Mouse (Mus musculus) limb, embryonic 14.5 days (tissue): ENCODE results near the gene Krt12. TPM values are rescaled to one million over a fixed set of nuclear protein-coding genes. Genes with fewer than 3 reads are reported as not detected.

ENCODE experiments used
- ATAC-seq: fragments of 200-750 bp; cut with Nextera tagmentation; 2 replicates; pipeline ENCODE4 v1.8.0; 2017; ENCODE audit warnings: low read depth, moderate number of reproducible peaks, moderate TSS enrichment; ENCODE audit not compliant: low FRiP score
- DNase-seq: peaks from one replicate; pipeline ENCODE4 v3.0.0-alpha.2; 2015; ENCODE audit warnings: low spot score
- H3K27ac ChIP-seq: fragments of 300-500 bp; sonication (generic); replicated peaks from 2 replicates; pipeline ENCODE4 v1.5.1; 2014; ENCODE audit warnings: low read depth, mild to moderate bottlenecking, low read length, moderate library complexity, mixed read lengths
- H3K27me3 ChIP-seq: fragments of 300-500 bp; sonication (generic); 2 replicates; pipeline ENCODE4 v1.6.1; 2014; ENCODE audit warnings: low read length, mixed read lengths; ENCODE audit not compliant: control insufficient read depth, insufficient read depth
- H3K36me3 ChIP-seq: fragments of 300-500 bp; sonication (generic); 2 replicates; pipeline ENCODE4 v1.6.1; 2014; ENCODE audit warnings: mild to moderate bottlenecking, low read length, moderate library complexity, mixed read lengths; ENCODE audit not compliant: control insufficient read depth, insufficient read depth
- H3K4me1 ChIP-seq: fragments of 300-500 bp; sonication (generic); 2 replicates; pipeline ENCODE4 v1.6.1; 2014; ENCODE audit warnings: antibody characterized with exemption, low read length, mixed read lengths; ENCODE audit not compliant: control insufficient read depth, insufficient read depth
- H3K4me2 ChIP-seq: fragments of 300-500 bp; sonication (generic); replicated peaks from 2 replicates; pipeline ENCODE4 v1.6.1; 2014; ENCODE audit warnings: low read depth, mild to moderate bottlenecking, low read length, moderate library complexity; ENCODE audit not compliant: severe bottlenecking
- H3K4me3 ChIP-seq: fragments of 300-500 bp; sonication (generic); replicated peaks from 2 replicates; pipeline ENCODE4 v1.5.1; 2014; ENCODE audit warnings: low read length
- H3K9ac ChIP-seq: fragments of 300-500 bp; sonication (generic); 2 replicates; pipeline ENCODE4 v1.6.1; 2014; ENCODE audit warnings: mild to moderate bottlenecking, low read depth, low read length, moderate library complexity; ENCODE audit not compliant: severe bottlenecking
- H3K9me3 ChIP-seq: fragments of 300-500 bp; sonication (generic); 2 replicates; pipeline ENCODE4 v1.6.1; 2016; ENCODE audit warnings: low read length; ENCODE audit not compliant: control insufficient read depth
- POLR2A ChIP-seq: fragments of 200-500 bp; IDR thresholded peaks from 2 replicates; pipeline ENCODE4 v1.8.0; 2012; ENCODE audit warnings: inconsistent platforms, mild to moderate bottlenecking, moderate library complexity, borderline replicate concordance; ENCODE audit not compliant: insufficient read depth, insufficient read length; ENCODE audit errors: extremely low read depth
- WGBS: fragments of 180-500 bp; shearing (Covaris S2); extraction: QIAGEN DNeasy Blood & Tissue Kit; methylation state at CpG from one replicate; pipeline ENCODE4 v1.1.7; 2014; 5-methylcytosine and 5-hydroxymethylcytosine counted together
- polyA plus RNA-seq, 2 experiments: library from polyadenylated mRNA; depleted of rRNA in 1 of 2; stranded (reverse) in 1 of 2; unstranded in 1 of 2; fragments of >200 nt; fragmentation: Nextera tagmentation in 1 of 2; extraction: Ambion mirVana in 1 of 2; gene quantifications; 2 replicates each; pipeline versions ENCODE4 v1.2.1 to v1.2.3; 2012 to 2014

The Krt12 gene
- polyA plus RNA-seq, 2 experiments, result 0.03 TPM; not detected in 1

DNA sequence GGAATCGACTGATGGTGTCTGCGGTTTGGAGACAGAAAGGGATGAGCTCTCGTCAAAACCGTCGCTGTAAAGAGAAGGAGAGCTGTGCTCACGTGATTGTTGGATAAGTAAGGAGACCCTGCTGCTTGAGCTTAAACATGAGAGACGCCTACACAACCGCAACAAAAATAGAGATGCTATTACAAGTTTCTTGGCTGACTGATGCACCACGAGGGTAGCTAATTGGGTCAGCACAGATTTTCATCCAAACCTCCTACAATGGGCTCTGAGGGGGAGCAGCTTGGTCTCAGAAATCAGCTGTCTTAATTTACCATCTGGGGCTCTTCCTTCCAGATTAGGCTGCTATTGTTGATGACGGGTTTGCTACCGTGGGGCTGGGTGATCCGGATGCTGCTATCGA lies 5.2 kb downstream of the Krt12 start:
- H3K4me3 ChIP-seq, result no peak overlapping the region
- no peak for ATAC-seq
- DNase-seq, result no peak
- no peak overlapping the region for H3K4me2 ChIP-seq
- no peak for TF ChIP-seq POLR2A
- no peaks in the 10 kb centered on the region for H3K4me1 ChIP-seq
- no peaks in the 10 kb centered on the region for H3K36me3 ChIP-seq
- no peak overlapping the region for H3K9ac ChIP-seq
- no peaks in the 10 kb centered on the region for H3K27me3 ChIP-seq
- WGBS, result 90% methylated on average over 13 of the region's 13 CpGs
- no peaks in the 10 kb centered on the region for H3K9me3 ChIP-seq
- no peak overlapping the region for H3K27ac ChIP-seq

DNA sequence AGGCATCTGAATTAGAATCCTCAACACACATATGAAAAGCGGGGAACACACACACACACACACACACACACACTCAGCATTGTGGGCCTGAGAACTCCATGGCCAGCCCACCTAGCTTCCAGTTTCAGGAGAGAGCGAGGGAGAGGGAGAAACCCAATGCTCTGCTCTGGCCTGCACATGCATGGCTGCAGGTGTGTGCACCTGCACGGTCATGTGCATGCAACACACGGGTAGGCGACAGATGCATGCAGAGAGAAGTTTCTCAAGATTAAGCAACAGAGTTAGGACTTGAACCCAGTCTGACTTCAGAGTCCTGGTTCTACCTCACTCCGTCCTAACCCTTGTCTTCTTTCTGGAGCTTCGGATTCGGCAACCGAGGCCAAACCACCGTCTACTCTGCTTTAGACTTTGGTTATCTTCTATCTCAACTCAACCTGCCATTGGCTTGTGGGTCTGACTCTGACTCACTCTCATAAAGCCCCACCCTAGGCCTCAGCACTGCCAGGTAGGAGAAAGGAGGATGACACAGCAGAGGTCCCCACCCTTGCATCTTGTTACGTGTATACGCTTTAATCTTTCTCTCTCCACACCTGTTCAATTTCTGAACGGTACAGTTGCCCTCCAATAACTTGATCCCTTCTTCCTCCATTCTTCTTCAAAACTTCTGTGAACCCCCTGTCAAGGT lies 7.5 kb downstream of the Krt12 start:
- WGBS, result 87% methylated on average over 13 of the region's 13 CpGs

DNA sequence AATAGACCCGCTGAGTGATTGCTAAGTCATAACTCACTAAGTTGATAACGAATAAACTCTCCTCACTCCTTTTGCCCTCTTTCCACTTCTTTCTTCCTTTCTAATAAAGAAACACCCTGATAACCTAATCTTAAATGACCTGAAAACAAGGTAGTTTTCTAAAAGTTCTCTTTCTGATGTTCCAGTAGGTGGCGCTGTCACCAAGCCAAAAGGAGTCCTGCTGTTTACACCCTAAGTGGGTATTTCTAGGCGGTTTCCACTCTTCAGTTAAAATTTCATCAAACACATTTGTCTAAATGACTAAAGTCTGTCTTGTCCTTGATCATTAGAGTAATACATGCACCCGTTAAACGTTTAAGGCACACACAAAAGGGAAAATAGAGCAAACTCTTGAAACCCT lies 8.8 kb downstream of the Krt12 start:
- Histone ChIP-seq H3K4me3 (no peak overlapping the region), H3K27ac (no peak overlapping the region), H3K36me3 (no peaks in the 10 kb centered on the region), H3K4me2 (no peak overlapping the region), H3K9me3 (no peaks in the 10 kb centered on the region), H3K9ac (no peak overlapping the region), H3K27me3 (no peaks in the 10 kb centered on the region), H3K4me1 (no peaks in the 10 kb centered on the region)
- WGBS, result 21% methylated on average over 6 of the region's 6 CpGs
- no peak for TF ChIP-seq POLR2A
- ATAC-seq, result no peak
- peak; percentile 48 for DNase-seq

More for the DNA sequence above, 7.5 kb downstream of the Krt12 start:
- DNase-seq (no peak), ATAC-seq (no peak)
- H3K4me2 ChIP-seq, result no peak overlapping the region
- no peaks in the 10 kb centered on the region for H3K9me3 ChIP-seq
- H3K9ac ChIP-seq, result no peak overlapping the region
- H3K27ac ChIP-seq, result no peak overlapping the region
- no peaks in the 10 kb centered on the region for H3K4me1 ChIP-seq
- no peak overlapping the region for H3K4me3 ChIP-seq
- H3K27me3 ChIP-seq, result no peaks in the 10 kb centered on the region
- H3K36me3 ChIP-seq, result no peaks in the 10 kb centered on the region
- TF ChIP-seq POLR2A, result no peak

GRCm38 (mm10) chr11:99406186-99406585 lies 15.9 kb downstream of the Krt12 start:
- no peaks in the 10 kb centered on the region for H3K4me1 ChIP-seq
- no peak overlapping the region for H3K4me3 ChIP-seq
- no peaks in the 10 kb centered on the region for H3K27me3 ChIP-seq
- 68% methylated on average over 10 of the region's 10 CpGs for WGBS
- DNase-seq (no peak), ATAC-seq (no peak)
- no peak overlapping the region for H3K27ac ChIP-seq
- TF ChIP-seq POLR2A, result no peak
- no peaks in the 10 kb centered on the region for H3K36me3 ChIP-seq
- no peaks in the 10 kb centered on the region for H3K9me3 ChIP-seq
- no peak overlapping the region for H3K9ac ChIP-seq
- no peak overlapping the region for H3K4me2 ChIP-seq

GRCm38 (mm10) chr11:99399956-99400549 lies 22.0 kb downstream of the Krt12 start:
- no peaks in the 10 kb centered on the region for H3K36me3 ChIP-seq
- DNase-seq, result no peak
- H3K9me3 ChIP-seq, result no peaks in the 10 kb centered on the region
- no peaks in the 10 kb centered on the region for H3K4me1 ChIP-seq
- H3K4me3 ChIP-seq, result no peak overlapping the region
- H3K4me2 ChIP-seq, result no peak overlapping the region
- no peak for TF ChIP-seq POLR2A
- no peaks in the 10 kb centered on the region for H3K27me3 ChIP-seq
- ATAC-seq, result no peak
- H3K27ac ChIP-seq, result no peak overlapping the region
- WGBS, result 85% methylated on average over 13 of the region's 13 CpGs
- H3K9ac ChIP-seq, result no peak overlapping the region
